Mouse (Mus musculus) myocyte (in vitro differentiated cells): ENCODE measurements around the gene Mettl22.

Source experiments
- E2F4 ChIP-seq: IDR thresholded peaks from one replicate; pipeline ENCODE4 v1.6.1; 2011; ENCODE audit warnings: mild to moderate bottlenecking, control low read depth, moderate library complexity; ENCODE audit not compliant: insufficient read depth
- POLR2A ChIP-seq: IDR thresholded peaks from one replicate; pipeline ENCODE4 v1.6.1; 2011; ENCODE audit warnings: low read depth, mild to moderate bottlenecking, control low read depth, moderate library complexity; ENCODE audit not compliant: insufficient read length
- TCF12 ChIP-seq: IDR thresholded peaks from one replicate; pipeline ENCODE4 v1.6.1; 2011; ENCODE audit warnings: mild to moderate bottlenecking, control low read depth; ENCODE audit not compliant: poor library complexity, insufficient read depth, severe bottlenecking
- TCF3 ChIP-seq: IDR thresholded peaks from one replicate; pipeline ENCODE4 v1.6.1; 2011; ENCODE audit warnings: low read depth, control low read depth; ENCODE audit not compliant: insufficient read length
- USF1 ChIP-seq: IDR thresholded peaks from one replicate; pipeline ENCODE4 v1.6.1; 2011; ENCODE audit warnings: low read depth, mild to moderate bottlenecking, control low read depth, moderate library complexity

- no peak for TF ChIP-seq TCF12
- TF ChIP-seq POLR2A = no peak
- no peak for TF ChIP-seq TCF3
- no peak for TF ChIP-seq E2F4
- no peak for TF ChIP-seq USF1
These were observed 38.0 kb upstream of the Mettl22 start for GRCm38 (mm10) chr16:8432616-8433015.
